Mouse (Mus musculus) forebrain, embryonic 16.5 days (tissue): ENCODE measurements around the gene Cma1. TPM values are rescaled to one million over a fixed set of nuclear protein-coding genes. Genes with fewer than 3 reads are reported as not detected.

Source experiments
- ATAC-seq: fragments of 200-750 bp; cut with Nextera tagmentation; 2 replicates; pipeline ENCODE4 v1.8.0; 2017; ENCODE audit warnings: mild to moderate bottlenecking, moderate library complexity
- H3K27ac ChIP-seq: fragments of 300-500 bp; sonication (generic); 2 replicates; pipeline ENCODE4 v1.5.1; 2014; ENCODE audit warnings: low read length, control low read depth
- H3K27me3 ChIP-seq: fragments of 300-500 bp; sonication (generic); replicated peaks from 2 replicates; pipeline ENCODE4 v1.6.1; 2014; ENCODE audit warnings: low read length; ENCODE audit not compliant: control insufficient read depth, insufficient read depth
- H3K36me3 ChIP-seq: fragments of 300-500 bp; sonication (generic); 2 replicates; pipeline ENCODE4 v1.6.1; 2014; ENCODE audit not compliant: control insufficient read depth, insufficient read depth
- H3K4me1 ChIP-seq: fragments of 300-500 bp; sonication (generic); replicated peaks from 2 replicates; pipeline ENCODE4 v1.6.1; 2014; ENCODE audit warnings: low read length; ENCODE audit not compliant: control insufficient read depth, insufficient read depth
- H3K4me2 ChIP-seq: fragments of 300-500 bp; sonication (generic); 2 replicates; pipeline ENCODE4 v1.6.1; 2014; ENCODE audit warnings: mild to moderate bottlenecking, low read length, control low read depth
- H3K4me3 ChIP-seq: fragments of 300-500 bp; sonication (generic); replicated peaks from 2 replicates; pipeline ENCODE4 v1.5.1; 2014; ENCODE audit warnings: mild to moderate bottlenecking, low read length, control low read depth
- H3K9ac ChIP-seq: fragments of 300-500 bp; sonication (generic); replicated peaks from 2 replicates; pipeline ENCODE4 v1.6.1; 2014; ENCODE audit warnings: low read depth, low read length, control low read depth
- H3K9me3 ChIP-seq: fragments of 300-500 bp; sonication (generic); 2 replicates; pipeline ENCODE4 v1.6.1; 2016; ENCODE audit warnings: low read length; ENCODE audit not compliant: control insufficient read depth
- WGBS: fragments of 180-500 bp; shearing (Covaris S2); extraction: QIAGEN DNeasy Blood & Tissue Kit; methylation state at CpG from one replicate; pipeline ENCODE4 v1.1.7; 2014; 5-methylcytosine and 5-hydroxymethylcytosine counted together
- polyA plus RNA-seq: library from polyadenylated mRNA; unstranded; fragments of >200 nt; fragmentation: Nextera tagmentation; extraction: Ambion mirVana; gene quantifications from 2 replicates; pipeline ENCODE4 v1.2.1, GENCODE M21; 2015

The Cma1 gene
- polyA plus RNA-seq, 1 experiment from 2014 or later = 0.27 TPM

- H3K4me3 ChIP-seq = no peak overlapping the region
- H3K9me3 ChIP-seq = no peaks in the 10 kb centered on the region
- no peak overlapping the region for H3K27ac ChIP-seq
- no peak for ATAC-seq
- H3K4me1 ChIP-seq = no peaks in the 10 kb centered on the region
- no peak overlapping the region for H3K9ac ChIP-seq
- 86% methylated on average over 12 of the region's 12 CpGs for WGBS
- H3K4me2 ChIP-seq = no peak overlapping the region
- no peaks in the 10 kb centered on the region for H3K27me3 ChIP-seq
- H3K36me3 ChIP-seq = no peaks in the 10 kb centered on the region
These were observed 15.0 kb downstream of the Cma1 start for GRCm38 (mm10) chr14:55929263-55929997.

GRCm38 (mm10) chr14:55926847-55927246 lies 17.6 kb downstream of the Cma1 start:
- Histone ChIP-seq H3K4me1 (no peaks in the 10 kb centered on the region), H3K4me3 (no peak overlapping the region), H3K27ac (no peak overlapping the region), H3K9me3 (no peaks in the 10 kb centered on the region), H3K36me3 (no peaks in the 10 kb centered on the region), H3K9ac (no peak overlapping the region), H3K27me3 (no peaks in the 10 kb centered on the region), H3K4me2 (no peak overlapping the region)
- 91% methylated on average over 4 of the region's 4 CpGs for WGBS
- ATAC-seq = no peak

DNA sequence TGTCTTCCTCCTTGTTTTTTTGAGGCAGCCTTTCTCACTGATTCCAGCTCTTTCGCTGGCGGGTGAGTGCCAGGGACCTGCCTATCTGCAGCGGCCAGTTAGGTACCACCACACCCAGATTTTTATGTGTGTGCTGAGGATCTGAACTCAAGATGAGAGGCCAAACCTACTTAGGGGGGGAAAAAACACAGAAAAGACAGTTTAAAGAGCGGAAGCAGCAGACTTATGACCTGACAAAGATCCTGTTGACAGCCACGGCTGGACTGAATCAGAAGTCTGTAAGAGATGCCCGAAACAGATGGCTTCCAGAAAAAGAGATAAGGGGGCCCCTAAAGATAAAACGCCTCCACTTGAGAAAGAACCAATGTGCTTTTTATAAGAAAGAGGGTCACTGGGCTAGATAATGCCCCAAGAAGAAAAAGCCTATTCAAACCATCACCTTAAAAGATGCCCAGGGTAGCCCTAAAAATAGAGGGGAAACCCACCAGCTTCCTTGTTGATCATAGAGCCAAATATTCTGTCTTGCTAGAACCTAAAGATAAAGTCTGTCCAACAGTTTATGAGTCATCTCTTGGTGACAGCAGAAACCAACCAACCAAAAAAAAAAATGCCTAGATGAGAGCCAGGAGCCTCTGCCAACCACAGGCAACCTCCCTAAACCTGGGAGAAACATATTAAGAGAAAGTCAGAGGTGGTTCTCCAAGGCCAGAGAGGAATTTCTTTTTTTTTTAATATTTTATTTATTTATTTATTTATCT lies 21.8 kb downstream of the Cma1 start:
- Histone ChIP-seq H3K27ac (no peak overlapping the region), H3K9me3 (no peaks in the 10 kb centered on the region), H3K27me3 (no peaks in the 10 kb centered on the region), H3K36me3 (no peaks in the 10 kb centered on the region), H3K9ac (no peak overlapping the region), H3K4me2 (no peak overlapping the region), H3K4me3 (no peak overlapping the region), H3K4me1 (no peaks in the 10 kb centered on the region)
- no peak for ATAC-seq
- 92% methylated on average over 7 of the region's 7 CpGs for WGBS

- no peak overlapping the region for H3K27ac ChIP-seq
- H3K4me1 ChIP-seq = no peaks in the 10 kb centered on the region
- 0 out of 2 replicates have a peak overlapping the region, but pooled peaks have one; percentile 5 for H3K4me2 ChIP-seq
- no peaks in the 10 kb centered on the region for H3K36me3 ChIP-seq
- ATAC-seq = peak; percentile 88
- WGBS = 42% methylated on average over 14 of the region's 14 CpGs
- no peaks in the 10 kb centered on the region for H3K27me3 ChIP-seq
- no peaks in the 10 kb centered on the region for H3K9me3 ChIP-seq
- no peak overlapping the region for H3K4me3 ChIP-seq
- no peak overlapping the region for H3K9ac ChIP-seq
These were observed 26.0 kb downstream of the Cma1 start for GRCm38 (mm10) chr14:55918240-55919082.

DNA sequence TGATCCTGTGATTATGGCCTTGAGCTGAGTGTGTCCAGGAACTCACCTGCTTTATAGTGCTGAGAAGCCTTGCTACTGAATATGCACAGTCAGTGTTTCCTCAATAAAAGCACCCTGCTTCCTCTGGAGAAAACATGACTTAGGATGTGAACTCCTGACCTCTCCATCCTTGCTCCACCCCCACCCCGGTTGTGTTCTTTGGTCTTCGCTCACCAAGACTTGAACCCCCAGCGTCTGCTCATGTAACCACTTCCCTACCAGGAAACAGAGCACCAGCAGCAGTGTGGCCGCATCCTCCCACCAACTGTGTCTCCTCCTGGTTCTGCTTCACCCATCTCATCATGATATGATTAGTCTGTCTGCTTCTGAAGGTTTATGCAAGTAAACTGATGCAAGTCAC lies 31.1 kb downstream of the Cma1 start:
- Histone ChIP-seq H3K4me3 (no peak overlapping the region), H3K9ac (no peak overlapping the region), H3K4me2 (no peak overlapping the region), H3K4me1 (no peaks in the 10 kb centered on the region), H3K36me3 (no peaks in the 10 kb centered on the region), H3K9me3 (no peaks in the 10 kb centered on the region), H3K27ac (no peak overlapping the region), H3K27me3 (no peaks in the 10 kb centered on the region)
- ATAC-seq = no peak
- 66% methylated on average over 4 of the region's 4 CpGs for WGBS

DNA sequence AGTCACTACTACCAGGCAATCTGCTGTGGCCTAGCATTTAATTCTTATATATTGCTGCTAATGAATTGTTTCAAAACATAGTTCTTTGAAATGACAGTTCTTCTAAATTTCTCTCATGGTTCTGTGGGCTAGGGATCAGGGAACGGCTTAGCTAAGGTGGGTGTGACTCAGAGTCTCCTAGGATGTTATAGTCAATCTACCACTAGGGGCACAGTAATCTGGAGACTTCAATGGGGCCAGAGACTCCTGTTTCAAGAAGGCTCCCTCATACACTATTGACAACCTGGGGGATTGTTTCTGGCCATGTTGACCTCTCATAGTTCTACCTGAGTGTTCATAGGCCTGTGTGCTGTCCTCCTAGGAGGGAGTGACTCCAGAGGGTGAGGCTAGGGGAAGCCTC lies 39.0 kb downstream of the Cma1 start:
- no peaks in the 10 kb centered on the region for H3K9me3 ChIP-seq
- H3K36me3 ChIP-seq = no peaks in the 10 kb centered on the region
- H3K4me3 ChIP-seq = no peak overlapping the region
- 29% methylated on average over 1 of the region's 1 CpGs for WGBS
- H3K9ac ChIP-seq = no peak overlapping the region
- H3K27ac ChIP-seq = no peak overlapping the region
- H3K27me3 ChIP-seq = no peaks in the 10 kb centered on the region
- peaks cover 7% of the 10 kb centered on the region for H3K4me1 ChIP-seq
- ATAC-seq = no peak
- no peak overlapping the region for H3K4me2 ChIP-seq

GRCm38 (mm10) chr14:55900414-55900755 lies 44.1 kb downstream of the Cma1 start:
- no peaks in the 10 kb centered on the region for H3K27me3 ChIP-seq
- H3K4me3 ChIP-seq = peak overlapping the region; percentile 63
- H3K27ac ChIP-seq = peak overlapping the region; percentile 83
- ATAC-seq = no peak
- WGBS = 9% methylated on average over 12 of the region's 12 CpGs
- peaks cover 2% of the 10 kb centered on the region; the same call in 1 of the 2 replicates for H3K36me3 ChIP-seq
- peak overlapping the region; percentile 69 for H3K9ac ChIP-seq
- peak overlapping the region; percentile 92 for H3K4me2 ChIP-seq
- H3K9me3 ChIP-seq = no peaks in the 10 kb centered on the region
- H3K4me1 ChIP-seq = peaks cover 16% of the 10 kb centered on the region

- Histone ChIP-seq H3K4me3 (peak within 1 kb of the TSS; percentile 63), H3K36me3 (peaks cover 2% of the 10 kb centered on the region; the same call in 1 of the 2 replicates), H3K27ac (peak within 1 kb of the TSS; percentile 83), H3K9ac (peak within 1 kb of the TSS; percentile 69), H3K4me1 (peaks cover 16% of the 10 kb centered on the region), H3K9me3 (no peaks in the 10 kb centered on the region), H3K27me3 (no peaks in the 10 kb centered on the region), H3K4me2 (peak within 1 kb of the TSS; percentile 92)
- 2% methylated on average over 39 of the region's 39 CpGs for WGBS
- peak; percentile 97 for ATAC-seq
These were observed 44.6 kb downstream of the Cma1 start, which contains the start of gene Sdr39u1 for GRCm38 (mm10) chr14:55899701-55900413. Gene Sdr39u1 (minus strand): TSS chr14:55900293.
